Mouse (Mus musculus) neural tube, embryonic 11.5 days (tissue): Measurements from ENCODE around the gene Krtap3-2. TPM values are rescaled to one million over a fixed set of nuclear protein-coding genes. Genes with fewer than 3 reads are reported as not detected.

ENCODE experiments used
- ATAC-seq: fragments of 200-750 bp; cut with Nextera tagmentation; 2 replicates; pipeline ENCODE4 v1.8.0; 2017; ENCODE audit warnings: moderate number of reproducible peaks, mild to moderate bottlenecking, moderate TSS enrichment, moderate library complexity; ENCODE audit not compliant: insufficient read depth, low FRiP score, low TSS enrichment
- DNase-seq: peaks from one replicate; pipeline ENCODE4 v3.0.0-alpha.2; 2015; ENCODE audit warnings: low spot score
- H3K27ac ChIP-seq: fragments of 300-500 bp; sonication (generic); 2 replicates; pipeline ENCODE4 v1.5.1; 2014; ENCODE audit warnings: low read depth, mild to moderate bottlenecking, low read length
- H3K27me3 ChIP-seq: fragments of 300-500 bp; sonication (generic); 2 replicates; pipeline ENCODE4 v1.6.1; 2014; ENCODE audit warnings: mild to moderate bottlenecking, low read length, mixed read lengths; ENCODE audit not compliant: control insufficient read depth, insufficient read depth
- H3K36me3 ChIP-seq: fragments of 300-500 bp; sonication (generic); 2 replicates; pipeline ENCODE4 v1.6.1; 2014; ENCODE audit warnings: mild to moderate bottlenecking, low read length, moderate library complexity, mixed read lengths; ENCODE audit not compliant: control insufficient read depth, insufficient read depth
- H3K4me1 ChIP-seq: fragments of 300-500 bp; sonication (generic); 2 replicates; pipeline ENCODE4 v1.6.1; 2014; ENCODE audit warnings: low read length, mixed read lengths; ENCODE audit not compliant: control insufficient read depth, insufficient read depth
- H3K4me2 ChIP-seq: fragments of 300-500 bp; sonication (generic); 2 replicates; pipeline ENCODE4 v1.6.1; 2014; ENCODE audit warnings: low read depth, mild to moderate bottlenecking, moderate library complexity
- H3K4me3 ChIP-seq: fragments of 300-500 bp; sonication (generic); 2 replicates; pipeline ENCODE4 v1.5.1; 2014; ENCODE audit warnings: low read depth, low read length
- H3K9ac ChIP-seq: fragments of 300-500 bp; sonication (generic); 2 replicates; pipeline ENCODE4 v1.6.1; 2014; ENCODE audit warnings: mild to moderate bottlenecking, low read length
- H3K9me3 ChIP-seq: fragments of 300-500 bp; sonication (generic); 2 replicates; pipeline ENCODE4 v1.6.1; 2016; ENCODE audit warnings: low read length; ENCODE audit not compliant: control insufficient read depth
- WGBS: fragments of 180-500 bp; shearing (Covaris S2); extraction: QIAGEN DNeasy Blood & Tissue Kit; methylation state at CpG from one replicate; pipeline ENCODE4 v1.1.7; 2014; 5-methylcytosine and 5-hydroxymethylcytosine counted together
- polyA plus RNA-seq: library from polyadenylated mRNA; unstranded; fragments of >200 nt; fragmentation: Nextera tagmentation; extraction: Ambion mirVana; gene quantifications from 2 replicates; pipeline ENCODE4 v1.2.1, GENCODE M21; 2014

Krtap3-2 gene
- polyA plus RNA-seq, 1 experiment from 2014 or later = not detected

GRCm38 (mm10) chr11:99539721-99540120 lies 16.9 kb downstream of the Krtap3-2 start:
- no peaks in the 10 kb centered on the region for H3K36me3 ChIP-seq
- no peak for DNase-seq
- H3K27me3 ChIP-seq = no peaks in the 10 kb centered on the region
- no peak for ATAC-seq
- H3K9ac ChIP-seq = no peak overlapping the region
- H3K4me1 ChIP-seq = no peaks in the 10 kb centered on the region
- WGBS = 82% methylated on average over 9 of the region's 9 CpGs
- no peak overlapping the region for H3K4me2 ChIP-seq
- H3K27ac ChIP-seq = no peak overlapping the region
- H3K4me3 ChIP-seq = no peak overlapping the region
- no peaks in the 10 kb centered on the region for H3K9me3 ChIP-seq

DNA sequence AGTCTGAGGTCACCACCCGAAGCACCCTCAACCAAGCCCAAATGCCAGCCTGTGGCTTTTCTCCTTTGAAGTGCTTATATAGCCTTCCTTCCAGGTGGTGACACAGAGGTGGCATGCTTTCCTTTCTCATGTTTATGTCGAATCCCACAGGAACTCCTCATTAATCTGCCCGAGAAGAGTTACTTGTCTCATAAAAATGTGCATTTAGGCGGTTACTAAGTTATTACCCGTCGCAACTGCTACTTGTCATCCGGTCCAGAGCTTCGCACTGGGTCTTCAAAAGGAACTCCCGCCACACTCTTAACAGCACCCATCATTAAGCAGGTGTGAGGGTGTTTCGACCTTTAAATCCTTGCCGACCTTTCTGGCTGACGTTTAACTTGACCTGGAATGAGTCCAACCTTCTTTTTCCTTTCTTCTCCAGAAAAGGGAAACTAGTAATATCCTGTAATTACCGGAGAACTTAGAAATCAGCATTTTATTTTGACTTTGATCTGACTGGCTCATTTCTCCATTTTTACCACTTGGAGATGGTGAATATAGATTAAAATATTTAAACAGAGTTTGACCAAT lies 35.3 kb downstream of the Krtap3-2 start, which contains the start of gene Krt39:
Gene Krt39 (minus strand): TSS at position 51 of the 573 bp plus-strand sequence.
- Histone ChIP-seq H3K9ac (no peak within 1 kb of the TSS), H3K4me1 (no peaks in the 10 kb centered on the region), H3K27me3 (no peaks in the 10 kb centered on the region), H3K4me2 (no peak within 1 kb of the TSS), H3K9me3 (no peaks in the 10 kb centered on the region), H3K36me3 (no peaks in the 10 kb centered on the region), H3K4me3 (no peak within 1 kb of the TSS), H3K27ac (no peak within 1 kb of the TSS)
- ATAC-seq (no peak), DNase-seq (no peak)
- WGBS = 81% methylated on average over 13 of the region's 13 CpGs

GRCm38 (mm10) chr11:99514098-99514497 lies 42.6 kb downstream of the Krtap3-2 start:
- 85% methylated on average over 8 of the region's 8 CpGs for WGBS
- no peaks in the 10 kb centered on the region for H3K9me3 ChIP-seq
- no peak overlapping the region for H3K4me3 ChIP-seq
- no peak overlapping the region for H3K27ac ChIP-seq
- ATAC-seq (no peak), DNase-seq (no peak)
- H3K27me3 ChIP-seq = no peaks in the 10 kb centered on the region
- H3K36me3 ChIP-seq = no peaks in the 10 kb centered on the region
- no peak overlapping the region for H3K9ac ChIP-seq
- no peak overlapping the region for H3K4me2 ChIP-seq
- no peaks in the 10 kb centered on the region for H3K4me1 ChIP-seq

Other genes with a start within 250 kb of the Krtap3-2 start
- gene Krt25, start 233.9 kb downstream of the Krtap3-2 start, polyA plus RNA-seq = 0.12 and 0.23 TPM in 2 replicates
- 0.12 TPM in 1 of 2 replicates, not detected in the other for gene Krt26, start 218.9 kb downstream of the Krtap3-2 start, polyA plus RNA-seq
- not detected in 2 replicates for gene Krt27, start 205.7 kb downstream of the Krtap3-2 start, polyA plus RNA-seq
- 0.15 and 0.19 TPM in 2 replicates for gene Krt28, start 181.9 kb downstream of the Krtap3-2 start, polyA plus RNA-seq
- 22.4 and 23.5 TPM in 2 replicates for gene Krt10, start 167.5 kb downstream of the Krtap3-2 start, polyA plus RNA-seq
- not detected in 2 replicates for gene Krt12, start 134.6 kb downstream of the Krtap3-2 start, polyA plus RNA-seq
- 0.19 and 0.28 TPM in 2 replicates for gene Krt20, start 118.7 kb downstream of the Krtap3-2 start, polyA plus RNA-seq
- gene Krt23, start 63.7 kb downstream of the Krtap3-2 start, polyA plus RNA-seq = not detected in 2 replicates
- gene Krt39, start 35.5 kb downstream of the Krtap3-2 start, polyA plus RNA-seq = not detected in 2 replicates
- gene Krt40, start 13.7 kb downstream of the Krtap3-2 start, polyA plus RNA-seq = not detected in 2 replicates
- gene Krtap3-3, start 6.0 kb downstream of the Krtap3-2 start, polyA plus RNA-seq = not detected in 2 replicates
- not detected in 2 replicates for gene Gm11939, start 2.6 kb upstream of the Krtap3-2 start, polyA plus RNA-seq
- gene Krtap3-1, start 9.8 kb upstream of the Krtap3-2 start, polyA plus RNA-seq = not detected in 2 replicates
- gene Krtap1-5, start 24.2 kb upstream of the Krtap3-2 start, polyA plus RNA-seq = not detected in 2 replicates
- gene Krtap1-4, start 26.8 kb upstream of the Krtap3-2 start, polyA plus RNA-seq = not detected in 2 replicates
- not detected in 2 replicates for gene Krtap1-3, start 34.5 kb upstream of the Krtap3-2 start, polyA plus RNA-seq
- not detected in 2 replicates for gene Krtap9-3, start 41.3 kb upstream of the Krtap3-2 start, polyA plus RNA-seq
- not detected in 2 replicates for gene Gm11938, start 46.5 kb upstream of the Krtap3-2 start, polyA plus RNA-seq
- not detected in 2 replicates for gene Gm11937, start 53.3 kb upstream of the Krtap3-2 start, polyA plus RNA-seq
- gene Krtap2-4, start 58.0 kb upstream of the Krtap3-2 start, polyA plus RNA-seq = not detected in 2 replicates
- not detected in 2 replicates for gene Gm11562, start 63.6 kb upstream of the Krtap3-2 start, polyA plus RNA-seq
- gene Krtap4-1, start 71.4 kb upstream of the Krtap3-2 start, polyA plus RNA-seq = not detected in 2 replicates
- gene Krtap4-2, start 78.2 kb upstream of the Krtap3-2 start, polyA plus RNA-seq = not detected in 2 replicates
- not detected in 2 replicates for gene Krtap4-7, start 87.2 kb upstream of the Krtap3-2 start, polyA plus RNA-seq
- gene Gm11555, start 93.4 kb upstream of the Krtap3-2 start, polyA plus RNA-seq = not detected in 2 replicates
- gene Gm11563, start 102.1 kb upstream of the Krtap3-2 start, polyA plus RNA-seq = not detected in 2 replicates
- not detected in 2 replicates for gene Krtap4-6, start 109.1 kb upstream of the Krtap3-2 start, polyA plus RNA-seq
- not detected in 2 replicates for gene Gm14190, start 133.9 kb upstream of the Krtap3-2 start, polyA plus RNA-seq
- gene Gm14180, start 177.4 kb upstream of the Krtap3-2 start, polyA plus RNA-seq = not detected in 2 replicates
- gene Gm11595, start 216.1 kb upstream of the Krtap3-2 start, polyA plus RNA-seq = not detected in 2 replicates
- not detected in 2 replicates for gene Krtap4-8, start 223.9 kb upstream of the Krtap3-2 start, polyA plus RNA-seq
- not detected in 2 replicates for gene Krtap4-9, start 228.3 kb upstream of the Krtap3-2 start, polyA plus RNA-seq
- not detected in 2 replicates for gene Gm11596, start 236.6 kb upstream of the Krtap3-2 start, polyA plus RNA-seq
- gene Gm11569, start 242.1 kb upstream of the Krtap3-2 start, polyA plus RNA-seq = not detected in 2 replicates
- not detected in 2 replicates for gene Gm11554, start 247.6 kb upstream of the Krtap3-2 start, polyA plus RNA-seq